Mouse (Mus musculus): Measurements from ENCODE around the gene Tbata. TPM values are rescaled to one million over a fixed set of nuclear protein-coding genes. Genes with fewer than 3 reads are reported as not detected.

Gene Tbata
- total RNA-seq, 2 experiments from 2014 or later = not detected

GRCm38 (mm10) chr10:61208114-61208684, 36.4 kb downstream of the Tbata start:
- DNase-seq (ENCODE audit: low spot score in 2 of 2) = no peak

GRCm38 (mm10) chr10:61211105-61211504, 39.4 kb downstream of the Tbata start:
- DNase-seq (ENCODE audit: low spot score in 2 of 2) = no peak

- DNase-seq (ENCODE audit: low spot score in 2 of 2) = peak; percentile 58 to 66
These were observed 40.0 kb downstream of the Tbata start for GRCm38 (mm10) chr10:61211743-61212142.

GRCm38 (mm10) chr10:61212817-61213216, 41.1 kb downstream of the Tbata start:
- no peak for DNase-seq (ENCODE audit: low spot score in 2 of 2)

- DNase-seq (ENCODE audit: low spot score in 2 of 2) = no peak
These were observed 43.9 kb downstream of the Tbata start for GRCm38 (mm10) chr10:61215658-61216057.

- no peak for DNase-seq (ENCODE audit: low spot score in 2 of 2)
These were observed 44.4 kb downstream of the Tbata start for GRCm38 (mm10) chr10:61216163-61216562.

GRCm38 (mm10) chr10:61219318-61219717, 47.6 kb downstream of the Tbata start:
- DNase-seq (ENCODE audit: low spot score in 2 of 2) = no peak

- DNase-seq (ENCODE audit: low spot score in 2 of 2) = no peak
These were observed 53.9 kb downstream of the Tbata start for GRCm38 (mm10) chr10:61225694-61226093.

- no peak for DNase-seq (ENCODE audit: low spot score in 2 of 2)
These were observed 55.1 kb downstream of the Tbata start for GRCm38 (mm10) chr10:61226784-61227396.

- no peak for DNase-seq (ENCODE audit: low spot score in 2 of 2)
These were observed 60.0 kb downstream of the Tbata start for GRCm38 (mm10) chr10:61231756-61232155.

- DNase-seq (ENCODE audit: low spot score in 2 of 2) = no peak
These were observed 61.3 kb downstream of the Tbata start for GRCm38 (mm10) chr10:61232858-61233567.

- no peak for DNase-seq (ENCODE audit: low spot score in 2 of 2)
These were observed 62.6 kb downstream of the Tbata start for GRCm38 (mm10) chr10:61234319-61234718.

- no peak for DNase-seq (ENCODE audit: low spot score in 2 of 2)
These were observed 64.0 kb downstream of the Tbata start for GRCm38 (mm10) chr10:61235677-61236267.

- DNase-seq (ENCODE audit: low spot score in 2 of 2) = no peak
These were observed 65.1 kb downstream of the Tbata start for GRCm38 (mm10) chr10:61236683-61237390.

GRCm38 (mm10) chr10:61237391-61237785, 65.6 kb downstream of the Tbata start:
- DNase-seq (ENCODE audit: low spot score in 2 of 2) = no peak

Small RNAs within 50 kb of the gene (microRNA-seq; reads per million reads assigned to microRNA genes)
- gene Gm44308 (ENCODE audit: borderline number of aligned reads in 2 of 2) = 0 reads per million in 2 experiments

Other genes starting within 250 kb of the Tbata start
- gene Pcbd1, start 82.6 kb upstream of the Tbata start, total RNA-seq (2021) = 10 to 100 TPM; 17.1 to 23.6 TPM
- gene Sgpl1, start 24.3 kb upstream of the Tbata start, total RNA-seq (2021) = 10 to 100 TPM; 73.9 to 83.4 TPM
- 1 to 10 TPM; 1.9 to 2.3 TPM for gene Adamts14, start 101.5 kb downstream of the Tbata start, total RNA-seq (2021)
- under 1 TPM; 0.30 to 0.67 TPM for gene Prf1, start 125.9 kb downstream of the Tbata start, total RNA-seq (2021)
- gene Pald1, start 211.6 kb downstream of the Tbata start, total RNA-seq (2021) = 10 to 100 TPM; 17.3 to 31.1 TPM
- gene Nodal, start 246.0 kb downstream of the Tbata start, total RNA-seq (2021) = not detected

Measured in adrenal gland, adult 18-20 months (tissue).